ENCODE assay signal across 8 mouse cellular contexts in genomic region chr10:38965075-38965781, GRCm38 (mm10). TPM values are rescaled to one million over a fixed set of nuclear protein-coding genes. Genes with fewer than 3 reads are reported as not detected.
DNase-seq lines count a peak whose midpoint lies in the region; ATAC-seq and TF ChIP-seq lines count a peak whose summit lies in the region.

TSS of gene Lama4 (plus strand) at chr10:38965515.

- peak within 1 kb of the TSS; percentile 59 for H3K9ac ChIP-seq in hindbrain, embryonic 12.5 days

- H3K4me2 ChIP-seq in hindbrain, embryonic 12.5 days (replicated peaks), result peak within 1 kb of the TSS; percentile 71

- peak; percentile 89 for DNase-seq in MN1 (ENCODE audit: low spot score)
- DNase-seq in brain, embryonic 14.5 days (ENCODE audit: low read depth), result peak; percentile 76
- peak; percentile 84 for DNase-seq in gastrocnemius, adult 2 months
- peak; percentile 8 to 15 for DNase-seq in left cerebral cortex, adult 8-10 months (ENCODE audit: low spot score in 2 of 2)
- peak; percentile 68 for DNase-seq in lung, postnatal 36 days
- peak; percentile 38 for DNase-seq in right cerebral cortex, postnatal 25 days
- no peak for DNase-seq in T-cell, adult 2 months (ENCODE audit: low spot score)

- H3K9me3 ChIP-seq in hindbrain, embryonic 12.5 days (replicated peaks), result no peaks in the 10 kb centered on the region

- no peaks in the 10 kb centered on the region for H3K36me3 ChIP-seq in hindbrain, embryonic 12.5 days

- peak within 1 kb of the TSS; percentile 89 for H3K27ac ChIP-seq in gastrocnemius, adult 2 months
- H3K27ac ChIP-seq in hindbrain, embryonic 12.5 days, result peak within 1 kb of the TSS; percentile 68

- peak; percentile 86 for ATAC-seq in hindbrain, embryonic 12.5 days (ENCODE audit: low FRiP score)

- H3K4me1 ChIP-seq in hindbrain, embryonic 12.5 days, result peaks cover 14% of the 10 kb centered on the region

- no peak for TF ChIP-seq POLR2A in brain, embryonic 14.5 days (IDR thresholded peaks at IDR 0.05; ENCODE audit: borderline replicate concordance, extremely low read depth, insufficient read depth, insufficient read length, poor library complexity, severe bottlenecking)

- no peak for TF ChIP-seq CTCF in brain, embryonic 14.5 days (IDR thresholded peaks at IDR 0.05; ENCODE audit: borderline replicate concordance, extremely low read depth, insufficient read depth, insufficient read length)
- peak; percentile 13; the same call in 1 of the 2 replicates for TF ChIP-seq CTCF in gastrocnemius, adult 2 months (IDR thresholded peaks at IDR 0.05)

- intact Hi-C loops in gastrocnemius, adult 2 months (cut with DNase I), result loop anchor here (5.0 kb wide), 2 partner anchors 42 to 88 kb away; no protein-coding TSS in a partner anchor

- WGBS in hindbrain, embryonic 12.5 days, result 4% methylated on average over 24 of the region's 24 CpGs

- H3K27me3 ChIP-seq in hindbrain, embryonic 12.5 days, result peaks cover 3% of the 10 kb centered on the region; the same call in 1 of the 2 replicates

- peak within 1 kb of the TSS; percentile 82 for H3K4me3 ChIP-seq in gastrocnemius, adult 2 months
- H3K4me3 ChIP-seq in hindbrain, embryonic 12.5 days, result peak within 1 kb of the TSS; percentile 41

RNA-seq across cellular contexts. Expression of gene Lama4, which starts in this region (rescaled TPM):
- 13.9 and 20.4 TPM in 2 replicates for polyA plus RNA-seq in brain, embryonic 14.5 days (2012; rRNA removed)
- 10 to 100 TPM; 13.3 to 22.3 TPM for total RNA-seq in gastrocnemius, adult 2 months (2021)
- 29.7 and 35.5 TPM in 2 replicates for polyA plus RNA-seq in hindbrain, embryonic 12.5 days (2016; fragmentation: Nextera tagmentation; extraction: Ambion mirVana)
- 10 to 100 TPM in 2 of 4 experiments, 1 to 10 TPM in 2; 9.5 to 16.4 (median 11.6) TPM for total RNA-seq in left cerebral cortex, adult 8-10 months (2022)
